Mouse (Mus musculus): ENCODE measurements at regions not wholly inside any gene's neighbourhood (a gene's known extent, or its start where the extent isn't known, plus 50 kb on each side); places are given as distances from the start of the nearest gene placed in this dataset.

DNA sequence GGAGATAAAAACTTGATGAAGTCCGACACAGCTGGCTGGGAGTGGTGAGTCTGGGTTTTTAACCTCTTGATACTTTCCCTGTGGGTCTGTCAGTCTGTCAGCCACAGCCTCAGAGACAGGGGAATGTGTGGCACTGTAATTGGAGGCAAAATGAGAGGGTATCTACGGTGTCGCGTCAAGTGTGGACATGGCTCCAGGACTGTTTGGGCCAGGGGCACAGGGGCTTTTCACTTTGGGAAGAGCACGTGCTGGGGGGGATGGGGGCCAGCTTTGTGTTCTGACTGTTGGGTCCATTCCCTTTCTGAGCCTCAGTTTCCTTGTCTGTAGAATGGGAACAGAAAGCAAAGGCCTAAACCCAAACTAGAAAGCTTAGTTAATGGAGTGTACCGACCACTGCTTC is 51.5 kb upstream of the Ppara start:
- Histone ChIP-seq H3K9me3 (replicated peaks) (no peaks in the 10 kb centered on the region), H3K4me2 (no peak overlapping the region), H3K27me3 (no peaks in the 10 kb centered on the region), H3K4me3 (no peak overlapping the region), H3K4me1 (replicated peaks) (peaks cover 53% of the 10 kb centered on the region), H3K36me3 (peaks cover 18% of the 10 kb centered on the region), H3K9ac (no peak overlapping the region), H3K27ac (no peak overlapping the region)
- ATAC-seq (replicated peaks; ENCODE audit: insufficient number of reproducible peaks, insufficient read depth, low FRiP score, low read depth) = no peak
- 78% methylated on average over 6 of the region's 6 CpGs for WGBS

DNA sequence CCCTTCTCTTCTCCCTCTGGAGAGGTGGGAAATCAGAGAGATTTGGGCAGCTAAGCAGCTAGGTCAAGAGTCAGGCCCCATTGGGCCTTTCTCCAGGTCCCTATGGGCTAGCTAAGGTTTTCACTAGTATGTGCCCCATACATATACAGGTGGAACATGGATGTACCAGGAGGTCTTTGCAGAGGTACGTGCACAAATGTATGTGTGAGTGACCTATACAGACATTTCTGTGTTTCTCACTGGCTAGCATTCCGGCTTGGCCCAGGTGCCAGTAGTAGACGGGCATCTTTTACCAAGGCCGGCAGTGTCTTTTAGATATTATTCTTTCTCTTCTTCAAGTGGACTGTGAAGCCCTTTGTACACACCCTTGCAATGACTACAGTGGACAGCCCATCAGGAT is 51.1 kb upstream of the Ppara start:
- no peak overlapping the region for H3K4me2 ChIP-seq
- WGBS = 96% methylated on average over 4 of the region's 4 CpGs
- peaks cover 20% of the 10 kb centered on the region for H3K36me3 ChIP-seq
- H3K9ac ChIP-seq = no peak overlapping the region
- H3K27ac ChIP-seq = no peak overlapping the region
- H3K4me1 ChIP-seq (replicated peaks) = peaks cover 54% of the 10 kb centered on the region
- no peaks in the 10 kb centered on the region for H3K9me3 ChIP-seq (replicated peaks)
- H3K27me3 ChIP-seq = no peaks in the 10 kb centered on the region
- no peak overlapping the region for H3K4me3 ChIP-seq
- ATAC-seq (replicated peaks; ENCODE audit: insufficient number of reproducible peaks, insufficient read depth, low FRiP score, low read depth) = no peak

DNA sequence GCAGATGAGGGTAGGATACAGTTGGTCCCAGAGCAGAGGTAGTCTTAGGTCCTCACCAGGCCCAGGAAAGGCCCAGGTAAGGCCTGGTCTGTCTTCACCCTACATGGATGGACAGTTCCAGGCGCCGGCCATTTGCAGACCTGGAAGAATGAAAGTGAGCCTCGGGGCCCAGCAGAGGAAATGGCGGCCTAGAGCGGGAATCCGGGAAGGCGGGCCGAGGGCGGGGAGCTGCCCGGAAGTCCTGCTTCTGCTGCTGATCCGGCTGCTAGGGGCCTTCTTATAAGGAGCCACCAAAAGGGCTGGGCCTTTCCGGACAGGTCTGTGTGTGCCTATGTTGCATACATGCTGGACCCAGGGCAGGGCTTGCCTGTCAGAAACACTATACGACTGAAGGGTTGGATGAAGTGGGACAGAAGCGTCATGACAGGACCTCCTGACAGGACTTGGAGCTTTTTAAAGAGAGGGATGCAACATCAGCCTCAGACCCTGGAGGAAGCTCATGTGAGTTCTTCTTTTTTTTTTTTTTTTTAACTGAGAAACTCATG is 50.5 kb upstream of the Ppara start:
- no peak for ATAC-seq (replicated peaks; ENCODE audit: insufficient number of reproducible peaks, insufficient read depth, low FRiP score, low read depth)
- Histone ChIP-seq H3K27me3 (no peaks in the 10 kb centered on the region), H3K36me3 (peaks cover 20% of the 10 kb centered on the region), H3K4me3 (no peak overlapping the region), H3K4me2 (no peak overlapping the region), H3K27ac (no peak overlapping the region), H3K9ac (no peak overlapping the region), H3K9me3 (replicated peaks) (no peaks in the 10 kb centered on the region), H3K4me1 (replicated peaks) (peaks cover 49% of the 10 kb centered on the region)
- WGBS = 85% methylated on average over 14 of the region's 14 CpGs

DNA sequence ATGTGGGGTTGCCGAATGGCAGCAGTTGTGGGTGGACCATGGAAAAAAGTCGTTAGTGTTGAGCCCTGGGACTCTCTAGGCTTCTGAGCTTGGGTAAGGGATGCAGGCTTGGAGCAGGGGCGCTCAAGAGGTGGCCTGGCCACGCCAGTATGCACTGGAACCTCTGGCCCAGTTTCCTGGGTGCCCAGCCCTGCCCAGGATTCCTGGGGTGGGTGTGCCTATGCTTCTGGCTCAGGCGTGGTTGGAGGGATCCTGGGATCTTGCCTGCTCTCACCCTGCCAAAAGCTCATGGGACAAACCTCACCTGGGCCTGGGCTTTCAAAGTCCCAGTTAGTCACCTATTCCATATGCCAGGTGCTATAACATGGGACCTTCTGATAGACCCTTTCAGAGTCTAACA is 49.9 kb upstream of the Ppara start:
- H3K9me3 ChIP-seq (replicated peaks) = no peaks in the 10 kb centered on the region
- WGBS = 72% methylated on average over 5 of the region's 5 CpGs
- H3K27me3 ChIP-seq = no peaks in the 10 kb centered on the region
- peaks cover 44% of the 10 kb centered on the region for H3K4me1 ChIP-seq (replicated peaks)
- H3K4me3 ChIP-seq = no peak overlapping the region
- no peak for ATAC-seq (replicated peaks; ENCODE audit: insufficient number of reproducible peaks, insufficient read depth, low FRiP score, low read depth)
- no peak overlapping the region for H3K9ac ChIP-seq
- H3K36me3 ChIP-seq = peaks cover 26% of the 10 kb centered on the region
- H3K27ac ChIP-seq = no peak overlapping the region
- H3K4me2 ChIP-seq = no peak overlapping the region
